Mouse (Mus musculus) ovary, postnatal 36 days (tissue): ENCODE results near the gene Llgl2.

ENCODE experiments used
- DNase-seq: peaks from one replicate; pipeline ENCODE4 v3.0.0; 2022; ENCODE audit warnings: low spot score, mixed read lengths

Gene Llgl2

DNA sequence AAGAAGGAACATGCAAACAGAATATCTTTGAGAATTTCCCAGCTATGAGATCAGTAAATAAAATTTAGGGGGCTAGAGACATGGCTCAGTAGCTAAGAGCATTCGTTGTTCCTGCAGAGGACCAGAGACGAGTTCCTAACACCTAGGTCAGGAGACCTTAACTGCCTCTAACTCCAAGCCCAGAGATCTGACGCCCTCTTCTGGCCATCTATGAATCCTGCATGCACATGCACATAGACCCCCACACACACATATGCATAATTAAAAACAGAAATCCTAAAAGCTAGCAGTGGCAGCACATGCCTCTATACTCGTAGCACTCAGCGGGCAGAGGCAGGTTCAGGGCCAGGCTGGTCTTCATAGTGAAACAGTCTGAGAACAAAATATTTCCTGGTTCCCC is 52.6 kb downstream of the Llgl2 start:
- DNase-seq = no peak

DNA sequence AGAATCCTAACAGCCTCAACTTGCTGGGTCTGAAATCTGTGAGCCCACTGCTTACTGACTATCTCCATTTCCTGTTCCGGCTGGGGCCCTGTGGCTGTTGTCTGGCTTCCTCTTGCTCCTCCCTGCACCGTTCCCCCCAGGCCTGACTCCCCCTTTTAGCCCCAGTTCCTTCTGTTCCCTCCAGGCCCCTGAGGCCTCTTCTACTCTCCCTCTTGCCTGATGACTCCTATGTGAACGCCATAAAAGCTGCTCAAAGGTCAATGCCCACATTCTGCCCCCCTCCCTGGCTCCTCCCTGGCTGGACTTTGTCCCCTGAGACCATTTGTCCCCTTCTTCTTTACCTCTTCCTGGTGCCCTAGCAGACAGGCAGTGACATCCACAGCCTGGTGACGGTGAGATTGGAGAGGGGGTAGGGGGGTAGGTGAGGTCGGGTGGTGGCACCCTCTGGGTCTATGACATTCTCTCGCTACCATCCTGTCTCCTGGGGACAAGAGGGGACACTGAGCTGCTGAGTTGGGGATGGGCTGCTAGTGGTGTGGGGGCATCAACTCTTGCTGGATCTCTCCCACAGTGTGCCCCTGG is 53.4 kb downstream of the Llgl2 start:
- no peak for DNase-seq

DNA sequence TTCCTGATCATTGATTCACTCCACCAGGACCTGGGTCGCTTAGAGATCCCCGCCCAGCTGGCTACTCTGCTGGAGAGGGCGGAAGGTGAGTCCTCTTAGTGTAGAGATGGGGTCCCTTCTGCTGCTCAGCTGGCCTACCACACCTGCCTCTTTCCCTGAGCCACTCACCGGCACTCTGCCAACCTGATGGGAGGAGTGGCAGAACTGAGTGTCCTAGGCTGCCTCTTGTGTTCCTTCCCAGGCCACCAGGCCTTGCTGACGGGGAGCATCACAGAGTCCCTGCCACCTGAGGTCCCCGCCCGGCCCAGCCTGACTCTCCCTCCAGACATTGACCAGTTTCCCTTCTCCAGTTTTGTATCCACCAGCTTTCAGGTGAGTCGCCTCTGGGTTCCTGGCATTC is 54.2 kb downstream of the Llgl2 start:
- DNase-seq = no peak

DNA sequence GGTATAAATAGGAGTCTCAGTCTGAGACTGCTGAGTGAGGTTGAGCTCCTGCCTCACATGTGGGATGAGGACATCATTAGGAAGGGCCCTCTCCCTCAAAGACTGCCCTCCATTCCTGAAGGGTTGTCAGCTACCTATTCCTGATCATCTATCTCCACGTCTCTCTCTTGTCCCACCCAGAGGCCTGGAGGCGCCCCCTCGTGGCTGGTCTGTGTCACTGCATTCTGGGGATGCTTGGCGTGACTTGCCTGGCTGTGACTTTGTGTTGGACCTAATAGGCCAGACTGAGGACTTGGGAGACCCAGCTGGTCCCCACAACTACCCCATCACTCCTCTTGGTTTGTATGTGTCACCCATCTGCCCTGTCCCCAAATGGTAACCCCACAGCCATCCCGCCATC is 57.2 kb downstream of the Llgl2 start:
- peak; percentile 38 for DNase-seq

DNA sequence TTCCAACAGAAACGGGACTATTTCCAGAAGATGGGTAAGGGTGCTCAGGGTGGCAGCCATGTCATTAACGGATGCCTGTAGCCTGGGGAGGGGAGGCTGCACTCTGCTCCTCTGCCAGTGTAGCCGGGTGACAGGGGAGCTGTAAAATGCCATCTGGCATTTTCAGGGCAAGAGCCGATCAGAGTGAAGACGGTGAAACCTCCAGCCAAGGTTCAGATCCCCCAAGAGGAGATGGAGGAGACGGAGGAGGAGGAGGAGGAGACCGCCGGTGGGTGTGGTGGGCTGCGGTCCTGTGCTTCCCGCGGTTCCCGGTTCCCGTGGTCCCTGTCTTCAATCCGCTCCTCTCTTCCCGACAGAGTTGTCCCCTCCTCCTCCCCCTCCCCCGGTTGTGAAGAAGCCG is 59.4 kb downstream of the Llgl2 start:
- no peak for DNase-seq

DNA sequence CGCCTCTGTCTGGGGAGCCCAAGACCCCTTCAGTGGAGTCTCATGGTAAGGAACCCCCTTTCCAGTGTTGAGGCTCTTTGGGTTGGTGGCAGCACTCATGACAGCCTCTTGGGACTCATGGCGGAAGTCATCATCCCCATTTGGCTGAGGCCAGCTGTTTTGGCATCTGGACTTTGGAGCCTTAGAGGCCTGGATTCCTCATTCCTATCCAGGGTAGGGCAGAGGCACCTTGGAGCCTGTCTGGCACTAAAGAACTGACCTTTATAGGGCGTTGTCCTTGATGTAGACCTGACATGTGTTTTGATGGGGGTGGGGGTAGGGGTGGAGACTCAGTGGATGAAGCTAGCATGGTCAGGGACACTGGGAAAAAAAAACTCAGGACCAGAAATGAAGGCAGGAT is 60.5 kb downstream of the Llgl2 start:
- DNase-seq = no peak

DNA sequence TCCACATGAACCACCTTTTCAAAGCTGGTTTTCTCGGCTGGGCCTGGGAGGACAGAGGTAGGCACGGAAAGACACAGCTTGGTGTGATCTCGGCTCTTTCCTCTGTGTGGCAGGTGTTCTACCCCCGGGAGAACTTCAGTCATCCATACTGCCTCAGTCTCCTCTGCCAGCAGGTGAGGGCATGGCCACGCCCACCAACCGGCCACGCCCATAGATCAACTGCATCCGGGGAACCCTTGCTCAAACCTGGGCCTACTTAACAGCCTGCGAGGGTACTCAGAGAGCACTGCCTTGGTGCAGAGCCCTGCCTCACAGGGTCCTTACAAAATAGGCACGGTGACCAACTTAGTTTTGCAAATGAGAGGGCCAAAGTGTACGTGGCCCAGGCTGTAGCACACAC is 61.4 kb downstream of the Llgl2 start:
- DNase-seq = no peak

DNA sequence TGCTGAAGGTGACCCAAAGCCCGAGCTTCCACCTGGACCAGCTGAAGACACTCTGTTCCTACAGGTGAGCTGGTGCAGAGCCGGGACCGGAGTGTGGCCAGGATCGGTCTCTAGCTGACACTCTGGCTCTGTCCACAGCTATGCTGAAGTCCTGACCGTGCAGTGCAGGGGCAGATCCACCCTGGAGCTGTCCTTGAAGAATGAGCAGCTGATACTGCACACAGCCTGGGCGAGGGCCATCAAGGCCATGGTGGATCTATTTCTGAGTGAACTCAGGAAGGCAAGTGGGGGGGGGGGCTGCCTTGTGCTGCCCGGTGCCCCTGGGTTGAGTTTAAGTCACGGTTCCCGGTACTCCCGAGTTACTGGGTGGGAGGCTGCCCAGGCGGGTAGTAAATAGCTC is 62.6 kb downstream of the Llgl2 start:
- DNase-seq = peak; percentile 54

DNA sequence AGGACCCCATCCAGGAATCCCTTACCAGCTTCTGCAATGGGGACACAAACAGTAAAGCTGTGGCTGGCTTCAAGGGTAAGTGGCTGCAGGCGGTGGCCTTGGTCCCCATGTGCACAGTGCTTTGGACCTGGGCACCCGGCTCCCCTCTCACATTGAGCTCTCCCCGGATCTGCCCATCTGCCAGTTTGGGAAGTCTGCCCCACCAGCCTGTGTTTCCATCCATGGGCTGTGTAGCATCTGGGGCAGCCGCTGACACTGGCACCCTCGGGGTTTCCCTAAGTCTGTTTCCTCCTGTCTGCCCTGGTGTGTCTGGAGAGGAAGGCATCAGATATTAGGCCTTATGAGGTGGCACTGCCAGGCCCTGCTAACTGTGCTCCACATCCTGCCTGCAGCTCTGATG is 64.2 kb downstream of the Llgl2 start:
- no peak for DNase-seq

DNA sequence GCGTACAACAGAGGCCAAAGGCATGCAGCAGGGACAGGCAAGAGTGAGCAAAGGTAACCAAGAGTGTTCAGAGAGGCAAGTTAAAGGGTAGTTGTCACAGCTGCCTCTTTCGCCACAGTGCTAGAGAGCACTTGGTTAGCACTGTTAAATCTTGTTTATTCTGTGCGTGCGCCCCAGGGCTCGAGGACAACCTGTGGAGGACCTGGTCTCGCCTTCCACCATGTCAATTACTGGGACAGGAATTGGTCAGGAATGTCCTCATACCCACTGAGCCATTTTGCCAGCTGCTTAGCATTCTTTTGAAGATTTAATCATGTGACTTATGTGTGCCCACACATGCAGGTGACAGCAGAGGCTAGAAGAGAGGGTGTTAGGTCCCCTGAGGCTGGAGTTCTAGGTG is 65.3 kb downstream of the Llgl2 start:
- no peak for DNase-seq

DNA sequence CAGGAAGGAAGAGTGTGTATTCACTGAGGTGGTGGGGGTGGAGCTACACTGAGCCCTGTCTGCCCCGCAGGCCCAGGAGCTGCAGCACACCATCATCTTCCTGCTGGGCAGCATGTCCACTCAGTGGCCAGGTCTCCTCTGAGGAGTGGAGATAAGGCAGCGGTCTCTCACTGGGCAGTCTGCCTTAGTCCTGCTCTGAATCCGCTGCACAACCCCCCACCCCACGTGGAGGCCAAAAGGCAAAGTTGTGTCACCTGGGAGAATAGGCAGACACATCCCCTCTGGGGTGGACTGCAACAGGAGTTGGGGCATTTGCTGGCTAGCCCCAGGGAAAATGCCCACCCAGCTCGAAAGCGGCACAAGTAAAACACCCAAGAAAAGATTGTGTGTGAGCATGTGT is 68.4 kb downstream of the Llgl2 start:
- DNase-seq = no peak

DNA sequence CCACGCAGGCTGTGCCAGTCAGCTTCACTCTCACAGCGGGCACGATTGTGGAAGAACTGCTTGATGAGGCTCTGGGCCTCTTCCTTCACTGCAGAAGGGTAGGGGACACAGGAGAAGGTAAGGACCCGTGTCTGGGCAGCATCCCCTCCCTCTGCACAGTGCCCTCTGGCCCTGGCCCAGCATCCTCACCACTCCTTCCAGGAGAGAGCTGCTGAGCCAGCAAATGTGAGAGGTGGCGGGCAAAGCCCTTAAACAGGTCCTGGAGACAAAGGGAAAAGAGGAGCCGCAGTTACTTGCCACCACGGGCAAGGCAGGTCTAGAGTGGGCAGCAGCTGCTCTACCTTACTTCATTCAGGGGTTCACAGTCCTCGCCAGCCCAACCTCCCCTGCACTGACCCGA is 69.2 kb downstream of the Llgl2 start:
- no peak for DNase-seq

DNA sequence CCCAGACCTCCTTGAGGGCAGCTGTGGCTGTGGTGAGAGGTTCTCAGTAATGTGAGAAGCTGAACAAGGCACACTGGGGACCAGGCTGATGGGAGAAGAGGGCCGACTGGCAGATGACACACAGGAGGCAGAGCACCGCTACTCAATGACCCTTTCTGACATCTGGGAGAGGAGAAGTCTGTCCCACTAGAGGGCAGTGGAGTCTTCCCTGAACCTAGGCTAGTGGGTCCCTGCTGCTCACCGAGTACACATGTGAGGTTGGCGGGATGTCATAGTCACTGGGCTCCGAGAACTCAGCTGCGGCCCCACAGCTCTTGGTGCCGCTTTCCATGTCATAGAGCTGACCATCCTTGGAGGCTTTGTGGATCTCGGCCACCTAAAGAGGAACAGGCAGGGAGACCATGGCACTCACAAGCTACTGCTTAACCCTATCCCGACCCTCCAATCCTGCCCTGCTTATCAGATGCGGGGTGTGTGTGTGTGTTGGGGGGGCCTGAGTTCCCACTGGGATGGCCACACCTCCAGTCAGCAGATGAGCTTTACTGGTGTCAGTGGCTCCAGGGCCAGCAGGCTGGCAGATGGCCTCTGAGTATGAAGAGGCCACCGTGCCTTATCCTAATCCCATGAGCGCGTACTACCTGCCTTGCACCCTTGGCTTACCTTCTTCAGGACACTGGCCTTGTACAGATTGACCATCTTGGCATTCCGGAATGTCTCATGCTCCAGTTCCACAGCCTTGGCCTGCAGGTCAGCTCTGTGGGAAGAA is 71.1 kb downstream of the Llgl2 start:
- DNase-seq = no peak

DNA sequence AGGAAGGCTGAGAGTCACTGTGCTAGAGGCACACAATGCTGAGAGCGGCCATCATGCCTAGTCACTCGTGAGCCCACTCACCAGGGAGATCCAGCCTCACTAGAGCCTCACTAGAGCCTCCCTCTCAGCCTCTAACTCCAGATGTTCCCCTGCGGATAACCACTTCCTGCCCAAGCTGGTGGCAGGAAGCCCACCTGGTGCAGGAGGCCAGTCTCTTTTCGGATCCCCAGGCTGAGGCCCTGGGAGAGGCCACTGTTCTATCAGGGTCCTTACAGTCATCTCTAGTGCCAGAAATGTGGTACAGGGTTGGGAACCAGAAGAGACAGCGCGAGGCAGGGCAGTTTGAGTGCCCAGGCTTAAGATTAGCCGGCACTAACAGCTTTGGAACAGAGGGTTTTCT is 74.6 kb downstream of the Llgl2 start:
- DNase-seq = no peak

DNA sequence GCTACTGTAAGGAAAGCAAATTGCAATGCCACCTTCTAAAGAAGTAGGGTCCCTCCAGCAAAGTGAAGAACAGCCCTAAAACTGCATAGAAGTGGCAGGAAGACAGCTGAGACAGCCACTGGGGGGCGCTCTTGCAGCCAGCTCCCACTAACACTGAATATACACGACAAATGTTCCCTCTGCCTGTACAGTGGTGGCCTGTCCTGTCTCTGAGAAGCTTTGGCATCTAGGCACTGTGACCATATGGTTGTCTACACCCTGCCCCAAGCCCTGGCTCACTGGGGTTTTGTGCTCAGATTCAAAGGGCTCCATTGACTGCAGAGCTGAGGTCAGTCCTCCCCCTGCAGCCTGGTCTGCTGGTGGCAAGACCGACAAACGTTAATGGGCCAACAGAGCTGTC is 75.0 kb downstream of the Llgl2 start:
- DNase-seq = no peak

DNA sequence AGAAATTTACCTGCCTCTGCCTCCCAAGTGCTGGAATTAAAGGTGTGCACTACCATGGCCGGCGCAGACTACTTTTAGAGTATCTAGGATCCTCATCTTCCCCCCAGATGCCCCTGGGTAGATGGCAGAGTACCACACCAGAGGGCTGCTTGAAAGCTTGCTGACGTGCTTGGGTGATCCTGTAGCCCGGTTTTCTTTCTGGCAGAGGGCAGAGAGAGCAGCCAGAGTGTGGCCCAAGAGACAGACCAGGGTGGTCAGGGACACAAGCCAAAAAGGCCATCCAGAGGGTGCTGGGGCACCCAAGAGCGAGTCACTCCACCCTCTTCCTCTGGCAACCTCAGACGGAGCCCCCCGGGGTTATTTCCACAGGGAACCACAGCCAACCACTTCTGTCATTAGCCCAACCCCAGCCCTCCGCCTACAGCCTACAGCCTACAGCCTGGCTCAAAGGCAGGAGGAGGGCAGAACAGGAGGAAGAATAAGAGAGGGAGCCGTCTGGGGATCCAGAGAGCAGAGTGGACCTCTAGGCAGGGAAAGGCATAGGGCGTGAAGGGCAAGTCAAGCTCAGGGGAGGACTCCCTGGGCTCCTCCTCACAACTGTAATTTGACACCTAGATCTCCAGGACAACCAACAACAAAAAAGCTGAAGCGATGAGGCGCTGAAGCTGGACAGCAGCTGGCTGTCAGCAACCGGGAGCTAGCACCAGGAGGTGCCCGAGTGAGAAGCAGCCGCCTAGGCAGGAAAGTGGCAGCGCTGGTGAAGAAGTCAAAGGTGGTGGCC is 75.8 kb downstream of the Llgl2 start, which contains the start of gene Smim5:
Gene Smim5 (plus strand): TSS at position 481 of the 781 bp plus-strand sequence.
- DNase-seq = peak; percentile 67

DNA sequence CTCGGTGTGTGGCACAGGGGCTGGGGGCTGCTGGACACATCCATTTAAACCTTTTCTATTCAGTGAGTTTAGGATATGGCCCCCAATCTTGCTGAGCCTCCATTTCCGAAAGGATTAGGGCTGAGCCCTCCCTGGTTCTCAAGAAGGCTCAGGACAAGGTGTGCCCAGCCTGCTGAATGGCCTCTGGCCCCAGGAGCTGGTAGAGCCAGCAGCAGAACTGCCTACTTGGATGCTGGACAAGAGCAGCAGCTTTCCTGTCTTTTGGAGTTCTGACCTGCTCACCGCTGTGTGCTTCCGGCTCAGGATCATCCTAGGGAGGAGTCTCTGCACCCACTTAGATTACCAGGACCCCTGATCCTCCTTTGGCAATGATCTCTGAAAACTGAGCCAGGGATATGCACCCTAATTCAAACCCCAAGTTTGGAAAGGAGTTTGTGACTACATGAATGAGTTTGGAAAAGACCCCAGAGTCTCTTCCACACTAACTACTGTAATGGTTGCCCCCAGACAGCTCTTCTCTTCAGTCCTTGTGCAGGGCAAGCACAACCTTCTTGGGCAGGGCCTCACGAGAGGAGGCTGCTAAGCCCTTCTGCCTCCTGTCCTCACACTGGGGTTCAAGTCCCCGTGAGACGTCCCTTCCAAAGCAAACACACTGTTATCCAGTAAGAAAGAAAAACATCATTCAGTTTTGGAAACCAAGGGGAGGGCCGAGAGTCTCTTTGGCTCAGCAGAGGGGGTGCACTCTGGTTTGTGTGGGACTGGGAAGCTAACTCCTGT is 76.9 kb downstream of the Llgl2 start:
- no peak for DNase-seq

DNA sequence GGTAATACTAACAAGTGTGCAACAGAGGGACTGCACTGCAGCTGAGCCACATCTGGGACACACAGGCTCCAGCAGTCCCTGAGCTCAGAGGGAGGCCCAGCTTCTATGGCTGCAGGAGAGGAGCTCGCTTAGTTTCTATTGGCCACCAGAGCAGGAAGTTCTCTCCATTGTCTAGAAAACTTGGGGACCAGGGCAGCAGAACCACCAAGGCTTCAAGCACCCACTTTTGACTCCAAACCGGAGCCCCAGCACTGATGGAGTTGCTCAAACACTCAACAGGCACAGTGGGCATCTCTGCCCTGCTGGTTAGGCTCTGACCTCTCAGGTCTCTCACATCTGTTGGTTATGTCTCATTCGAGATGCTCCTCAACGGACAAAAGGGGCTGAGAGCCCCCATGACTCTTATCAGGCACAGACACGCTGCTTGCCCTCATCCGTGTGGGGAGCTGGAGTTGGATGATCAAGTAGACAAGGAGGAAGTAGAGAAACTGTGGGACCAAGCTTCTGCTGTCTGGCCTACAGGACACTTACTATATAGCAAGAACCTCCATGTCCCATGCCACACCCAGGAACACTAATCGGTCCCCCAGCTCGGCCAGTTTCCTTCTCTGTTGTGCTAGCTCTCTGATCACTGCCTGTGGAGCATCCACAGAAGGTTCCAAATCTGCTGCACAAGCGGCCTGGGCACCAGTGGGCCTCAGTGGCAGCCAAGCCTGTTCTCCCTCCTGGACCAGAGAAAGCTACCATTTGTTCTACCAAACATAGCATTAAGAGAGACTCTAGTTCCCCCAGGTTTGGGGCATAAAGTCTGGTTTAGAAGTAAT is 77.7 kb downstream of the Llgl2 start:
- no peak for DNase-seq

DNA sequence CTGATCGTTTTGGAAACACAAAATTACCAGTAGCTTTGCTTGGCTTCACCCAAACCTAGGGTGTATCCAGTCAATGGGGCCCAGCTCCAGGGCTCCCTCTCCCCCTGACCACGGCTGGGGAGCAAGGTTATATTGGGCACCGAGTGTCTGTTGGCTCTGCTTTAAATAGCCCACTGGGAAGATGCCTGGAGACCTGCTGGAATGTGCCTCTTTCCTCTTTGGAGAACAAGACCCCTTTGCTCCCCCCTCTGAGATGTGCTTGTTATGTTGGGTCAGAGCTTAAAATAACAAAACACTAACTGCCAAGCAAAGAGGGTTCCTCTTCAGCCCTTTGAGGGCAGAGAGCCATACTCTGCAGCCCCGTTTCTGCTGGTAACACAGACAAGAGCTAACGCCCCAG is 78.3 kb downstream of the Llgl2 start:
- DNase-seq = no peak

DNA sequence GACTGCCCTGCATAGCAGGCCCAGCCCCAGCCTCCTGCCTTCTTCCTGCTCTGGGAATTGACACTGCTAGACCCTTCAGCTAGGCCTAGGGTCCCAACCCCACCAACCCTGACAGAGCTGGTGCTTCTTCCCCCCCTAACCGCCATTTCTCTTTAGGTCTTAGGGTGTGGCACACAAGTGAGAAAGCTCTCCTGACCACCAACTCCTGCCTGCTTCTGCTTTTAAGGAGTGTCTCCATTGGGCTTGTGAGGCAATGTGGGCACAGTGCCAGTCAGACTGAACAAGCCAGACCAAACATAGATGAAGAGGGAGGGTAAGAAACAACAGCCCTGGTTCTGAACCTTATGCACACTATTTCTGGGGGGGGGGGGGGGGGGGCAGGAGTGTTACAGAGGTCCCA is 79.0 kb downstream of the Llgl2 start:
- DNase-seq = peak; percentile 69

DNA sequence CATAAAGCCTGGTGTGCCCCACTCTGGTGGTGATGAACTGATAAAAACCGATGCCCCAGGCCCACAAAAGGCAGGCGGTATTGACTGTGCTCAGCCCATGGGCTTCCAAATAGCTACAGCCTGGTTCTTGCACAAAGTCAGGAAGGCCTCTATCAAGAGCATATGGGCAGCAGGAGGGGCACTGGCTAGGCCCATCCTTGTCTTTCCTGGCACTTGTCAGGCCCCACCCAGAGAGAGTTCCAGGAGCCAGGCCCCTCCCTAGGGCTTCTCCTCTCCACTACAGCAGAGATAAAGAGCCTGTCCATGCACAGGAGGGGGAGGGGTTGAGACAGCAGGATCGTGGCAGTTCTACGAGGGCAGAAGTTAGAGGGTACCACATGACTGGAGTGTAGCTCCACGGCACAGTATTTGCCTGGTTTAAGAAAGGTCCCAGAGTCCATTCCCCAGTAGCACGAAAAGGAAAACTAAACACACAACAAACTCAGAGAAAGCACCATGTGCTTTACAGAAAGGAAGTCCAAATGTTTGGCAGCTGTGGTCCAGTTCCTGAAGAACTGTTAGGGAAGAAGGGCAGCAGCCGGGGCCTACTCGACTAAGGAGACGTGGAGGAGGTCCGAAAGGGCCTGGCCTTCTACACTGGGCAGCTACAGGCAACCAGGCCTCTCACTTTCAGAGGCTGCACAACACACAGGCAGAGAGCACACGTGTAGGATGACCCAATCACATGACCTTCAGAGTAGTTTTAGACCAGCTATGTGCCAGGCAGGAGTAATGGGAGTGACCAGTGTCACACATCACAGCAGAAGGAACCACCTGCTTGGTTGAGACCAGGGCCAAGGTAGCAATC is 79.8 kb downstream of the Llgl2 start:
- DNase-seq = peak; percentile 58
